Mouse (Mus musculus): Measurements from ENCODE around the gene Shmt2.

GRCm38 (mm10) chr10:127514764-127515163, 7.5 kb downstream of the Shmt2 start, which contains the start of gene Ndufa4l2:
- TF ChIP-seq CTCF (IDR thresholded peaks at IDR 0.05; ENCODE audit: low read depth, low read length) (no peak), POLR2A (IDR thresholded peaks at IDR 0.05; ENCODE audit: insufficient read depth, low read length) (no peak), EP300 (IDR thresholded peaks at IDR 0.05; ENCODE audit: insufficient read depth, low read depth, low read length) (no peak)

Measured in ES-Bruce4 (cell line).